Comparison of ENCODE assay signal across 19 mouse cellular contexts in genomic region chr10:56495352-56495751, GRCm38 (mm10).
A peak's percentile ranks its signal among the peaks of the same experiment; 100 is the strongest.
DNase-seq lines count a peak whose midpoint lies in the region; ATAC-seq lines count a peak whose summit lies in the region.
"Had no signal": no experiment of that assay in that cellular context is flagged by ENCODE, and none has a peak within 500 bp of the region (broad histone marks: within the 10 kb centered on the region; RNA-seq: fewer than 3 reads in every experiment).

No protein-coding gene starts in this region.

- H3K4me3 ChIP-seq in limb, embryonic 12.5 days (replicated peaks): no peak overlapping the region
- no peak overlapping the region for H3K4me3 ChIP-seq in limb, embryonic 10.5 days
- no peak overlapping the region for H3K4me3 ChIP-seq in forebrain, embryonic 14.5 days (ENCODE audit: low read depth, low read length)
- H3K4me3 ChIP-seq: embryonic facial prominence, embryonic 12.5 days; heart, embryonic 13.5 days; hindbrain, embryonic 12.5 days had no signal

- H3K9me3 ChIP-seq in limb, embryonic 12.5 days: no peaks in the 10 kb centered on the region
- no peaks in the 10 kb centered on the region for H3K9me3 ChIP-seq in limb, embryonic 10.5 days (replicated peaks)
- H3K9me3 ChIP-seq in forebrain, embryonic 14.5 days (replicated peaks; ENCODE audit: control insufficient read depth, low read length): no peaks in the 10 kb centered on the region
- H3K9me3 ChIP-seq: embryonic facial prominence, embryonic 12.5 days; G1E; heart, embryonic 13.5 days; hindbrain, embryonic 12.5 days had no signal

- WGBS in limb, embryonic 12.5 days: 56% methylated on average over 4 of the region's 4 CpGs
- WGBS in limb, embryonic 10.5 days: 77% methylated on average over 4 of the region's 4 CpGs
- WGBS in forebrain, embryonic 14.5 days: 23% methylated on average over 4 of the region's 4 CpGs

- H3K9ac ChIP-seq in limb, embryonic 12.5 days (replicated peaks): no peak overlapping the region
- no peak overlapping the region for H3K9ac ChIP-seq in forebrain, embryonic 14.5 days (ENCODE audit: low read length)
- H3K9ac ChIP-seq: embryonic facial prominence, embryonic 12.5 days; heart, embryonic 13.5 days; hindbrain, embryonic 12.5 days had no signal

- no peak overlapping the region for H3K4me2 ChIP-seq in limb, embryonic 12.5 days
- no peak overlapping the region for H3K4me2 ChIP-seq in forebrain, embryonic 14.5 days (ENCODE audit: low read length)
- H3K4me2 ChIP-seq: embryonic facial prominence, embryonic 12.5 days; heart, embryonic 13.5 days; hindbrain, embryonic 12.5 days had no signal

- H3K27me3 ChIP-seq in limb, embryonic 12.5 days: no peaks in the 10 kb centered on the region
- no peaks in the 10 kb centered on the region for H3K27me3 ChIP-seq in limb, embryonic 10.5 days (ENCODE audit: low read depth, poor library complexity, severe bottlenecking)
- H3K27me3 ChIP-seq in forebrain, embryonic 14.5 days (replicated peaks; ENCODE audit: control insufficient read depth, insufficient read depth, low read length): no peaks in the 10 kb centered on the region
- H3K27me3 ChIP-seq: embryonic facial prominence, embryonic 12.5 days; heart, embryonic 13.5 days; hindbrain, embryonic 12.5 days had no signal

- 0 out of 2 replicates have a peak, but pooled peaks have one; percentile 68 for ATAC-seq in limb, embryonic 12.5 days (ENCODE audit: insufficient number of reproducible peaks, insufficient read depth, low FRiP score, low TSS enrichment, low read depth)
- peak; percentile 85 for ATAC-seq in forebrain, embryonic 14.5 days
- ATAC-seq in granulocyte monocyte progenitor cell, adult 5-6 weeks (replicated peaks; ENCODE audit: poor library complexity, severe bottlenecking): peak; percentile 17; the same call in 1 of the 2 replicates
- ATAC-seq: hindbrain, embryonic 16.5 days; inflammation-experienced regulatory T-cells, adult 6 months; intestine, postnatal 0 days had no signal

- H3K4me1 ChIP-seq in limb, embryonic 12.5 days (replicated peaks): peaks cover 6% of the 10 kb centered on the region; the same call in 1 of the 2 replicates
- H3K4me1 ChIP-seq in limb, embryonic 10.5 days: peaks cover 4% of the 10 kb centered on the region; the same call in 1 of the 2 replicates
- no peaks in the 10 kb centered on the region for H3K4me1 ChIP-seq in forebrain, embryonic 14.5 days (ENCODE audit: control insufficient read depth, insufficient read depth, low read length)
- H3K4me1 ChIP-seq: embryonic facial prominence, embryonic 12.5 days; heart, embryonic 13.5 days; hindbrain, embryonic 12.5 days had no signal

- H3K36me3 ChIP-seq in limb, embryonic 12.5 days: no peaks in the 10 kb centered on the region
- H3K36me3 ChIP-seq in limb, embryonic 10.5 days: no peaks in the 10 kb centered on the region
- no peaks in the 10 kb centered on the region for H3K36me3 ChIP-seq in forebrain, embryonic 14.5 days (ENCODE audit: control insufficient read depth, insufficient read depth, low read length)
- H3K36me3 ChIP-seq: embryonic facial prominence, embryonic 12.5 days; G1E; heart, embryonic 13.5 days; hindbrain, embryonic 12.5 days had no signal

- H3K27ac ChIP-seq in limb, embryonic 12.5 days: no peak overlapping the region
- no peak overlapping the region for H3K27ac ChIP-seq in limb, embryonic 10.5 days
- no peak overlapping the region for H3K27ac ChIP-seq in forebrain, embryonic 14.5 days (ENCODE audit: low read depth, low read length)
- H3K27ac ChIP-seq: embryonic facial prominence, embryonic 12.5 days; heart, embryonic 13.5 days; hindbrain, embryonic 12.5 days had no signal

- no peak for DNase-seq in limb, embryonic 10.5 days (ENCODE audit: low spot score)
- peak; percentile 52 for DNase-seq in forebrain, embryonic 14.5 days (ENCODE audit: low spot score)
- no peak for DNase-seq in ovary, adult 18-20 months (ENCODE audit: low spot score)
- no peak for DNase-seq in kidney, postnatal 4 days
- DNase-seq: adrenal gland, postnatal 10 days; cerebellum, adult 11-12 months; cerebellum, adult 9-10 months; cerebellum, postnatal 25 days; gastrocnemius, postnatal 10 days; heart, postnatal 36 days had no signal

Comparison
In these comparisons a context has a peak if more than half of its experiments do, and no peak if none do; other contexts are left out.
1. ATAC-seq: peak in every context shown above with its lines; median percentile 85 in forebrain, embryonic 14.5 days; 68 in limb, embryonic 12.5 days; 17 in granulocyte monocyte progenitor cell, adult 5-6 weeks.